Mouse (Mus musculus) CH12.LX (cell line): Measurements from ENCODE around the gene Ptpn21. TPM values are rescaled to one million over a fixed set of nuclear protein-coding genes. Genes with fewer than 3 reads are reported as not detected.

Source experiments
- DNase-seq: peaks from one replicate; pipeline ENCODE4 v3.0.0-alpha.2; 2013; ENCODE audit errors: extremely low read depth
- H3K27ac ChIP-seq: 2 replicates; pipeline ENCODE4 v1.5.1; 2012; ENCODE audit warnings: low read depth, mild to moderate bottlenecking, control low read depth, moderate library complexity; ENCODE audit not compliant: insufficient read depth
- H3K27me3 ChIP-seq: replicated peaks from 2 replicates; pipeline ENCODE3; 2012; ENCODE audit warnings: inconsistent platforms
- H3K36me3 ChIP-seq, 2 experiments: replicated peaks in 1 of 2; 2 replicates each; pipeline versions ENCODE3 to v1.6.1; 2012; ENCODE audit warnings: inconsistent platforms in 1 of 2, low read length in 1 of 2, mild to moderate bottlenecking in 1 of 2, mixed read lengths in 1 of 2, moderate library complexity in 1 of 2; ENCODE audit not compliant: control insufficient read depth in 1 of 2, insufficient read depth in 1 of 2
- H3K4me1 ChIP-seq, 2 experiments: 2 replicates each; pipeline ENCODE4 v1.6.1; 2012; ENCODE audit warnings: inconsistent platforms in 1 of 2, moderate library complexity in 1 of 2; ENCODE audit not compliant: insufficient read depth in 2 of 2, control insufficient read depth in 1 of 2
- H3K4me2 ChIP-seq: 2 replicates; pipeline ENCODE4 v1.6.1; 2012; ENCODE audit warnings: low read depth, mild to moderate bottlenecking, control low read depth; ENCODE audit not compliant: poor library complexity, insufficient read depth, severe bottlenecking
- H3K4me3 ChIP-seq, 3 experiments: fragments of 150-350 bp in 1 of 3; sonication (generic) in 1 of 3; replicated peaks in 1 of 3; 2 replicates each; pipeline versions ENCODE3 to v1.5.1; 2011 to 2012; ENCODE audit warnings: low read depth in 2 of 3, low read length in 2 of 3, mild to moderate bottlenecking in 2 of 3, moderate library complexity in 2 of 3, control low read depth in 1 of 3, improper control_type of control experiment in 1 of 3, inconsistent platforms in 1 of 3, mixed read lengths in 1 of 3; ENCODE audit not compliant: poor library complexity in 1 of 3
- H3K79me2 ChIP-seq: replicated peaks from 2 replicates; pipeline ENCODE4 v1.6.1; 2012; ENCODE audit warnings: mild to moderate bottlenecking, moderate library complexity; ENCODE audit not compliant: control insufficient read depth, poor library complexity, insufficient read depth, severe bottlenecking; ENCODE audit errors: extremely low read depth
- H3K9ac ChIP-seq: 2 replicates; pipeline ENCODE4 v1.6.1; 2012; ENCODE audit warnings: low read depth, mild to moderate bottlenecking, control low read depth, moderate library complexity; ENCODE audit not compliant: insufficient read depth
- H3K9me3 ChIP-seq: replicated peaks from 2 replicates; pipeline ENCODE3; 2012; ENCODE audit warnings: low read length, inconsistent platforms, mixed read lengths
- BHLHE40 ChIP-seq: IDR thresholded peaks from 2 replicates; pipeline ENCODE4 v1.6.1; 2011; ENCODE audit warnings: mild to moderate bottlenecking, low read depth, low read length, improper control_type of control experiment
- CTCF ChIP-seq, 2 experiments: IDR thresholded peaks in 1 of 2; conservative IDR thresholded peaks in 1 of 2; 2 replicates each; pipeline ENCODE4 v1.5.1; 2011 to 2012; ENCODE audit warnings: low read depth in 2 of 2, low read length in 2 of 2, improper control_type of control experiment in 1 of 2, inconsistent platforms in 1 of 2, mild to moderate bottlenecking in 1 of 2, moderate library complexity in 1 of 2
- E2F4 ChIP-seq: IDR thresholded peaks from 2 replicates; pipeline ENCODE4 v1.6.1; 2011; ENCODE audit warnings: low read depth, low read length, improper control_type of control experiment; ENCODE audit not compliant: insufficient replicate concordance
- EP300 ChIP-seq: IDR thresholded peaks from 2 replicates; pipeline ENCODE4 v1.6.1; 2011; ENCODE audit warnings: low read length, improper control_type of control experiment
- ETS1 ChIP-seq: conservative IDR thresholded peaks from 2 replicates; pipeline ENCODE4 v1.6.1; 2012; ENCODE audit warnings: low read depth, mild to moderate bottlenecking, inconsistent platforms, low read length, improper control_type of control experiment, moderate library complexity
- GABPA ChIP-seq: IDR thresholded peaks from 2 replicates; pipeline ENCODE4 v1.6.1; 2012; ENCODE audit warnings: low read depth, low read length, improper control_type of control experiment, inconsistent platforms; ENCODE audit not compliant: insufficient replicate concordance
- KAT2A ChIP-seq: IDR thresholded peaks from 2 replicates; pipeline ENCODE4 v1.6.1; 2012; ENCODE audit warnings: low read length, improper control_type of control experiment, inconsistent platforms; ENCODE audit not compliant: insufficient replicate concordance
- MAX ChIP-seq: IDR thresholded peaks from 2 replicates; pipeline ENCODE4 v1.6.1; 2011; ENCODE audit warnings: low read length, improper control_type of control experiment
- MAZ ChIP-seq: IDR thresholded peaks from 2 replicates; pipeline ENCODE4 v1.6.1; 2012; ENCODE audit warnings: low read depth, mild to moderate bottlenecking, inconsistent platforms, low read length, improper control_type of control experiment, moderate library complexity
- MEF2A ChIP-seq: IDR thresholded peaks from 2 replicates; pipeline ENCODE4 v1.6.1; 2014; ENCODE audit warnings: low read depth, mild to moderate bottlenecking, inconsistent platforms, low read length, improper control_type of control experiment, borderline replicate concordance
- MXI1 ChIP-seq: IDR thresholded peaks from 2 replicates; pipeline ENCODE4 v1.6.1; 2011; ENCODE audit warnings: mild to moderate bottlenecking, low read depth, low read length, improper control_type of control experiment
- MYC ChIP-seq: IDR thresholded peaks from 2 replicates; pipeline ENCODE4 v1.6.1; 2011; ENCODE audit warnings: low read depth, mild to moderate bottlenecking, improper control_type of control experiment, low read length
- NRF1 ChIP-seq: IDR thresholded peaks from 2 replicates; pipeline ENCODE4 v1.6.1; 2014; ENCODE audit warnings: low read depth, mild to moderate bottlenecking, inconsistent platforms, low read length, improper control_type of control experiment, moderate library complexity
- PAX5 ChIP-seq: IDR thresholded peaks from 2 replicates; pipeline ENCODE4 v1.6.1; 2012; ENCODE audit warnings: low read length, inconsistent platforms, mixed read lengths
- RAD21 ChIP-seq: IDR thresholded peaks from 2 replicates; pipeline ENCODE4 v1.6.1; 2011; ENCODE audit warnings: low read depth, mild to moderate bottlenecking, low read length, improper control_type of control experiment, moderate library complexity
- SIN3A ChIP-seq: IDR thresholded peaks from 2 replicates; pipeline ENCODE4 v1.6.1; 2012; ENCODE audit warnings: low read length, improper control_type of control experiment, inconsistent platforms
- SMC3 ChIP-seq: IDR thresholded peaks from 2 replicates; pipeline ENCODE4 v1.6.1; 2011; ENCODE audit warnings: low read depth, low read length, improper control_type of control experiment
- TBP ChIP-seq: conservative IDR thresholded peaks from 2 replicates; pipeline ENCODE4 v1.6.1; 2011; ENCODE audit warnings: low read depth, low read length, improper control_type of control experiment
- TCF12 ChIP-seq: IDR thresholded peaks from 2 replicates; pipeline ENCODE4 v1.6.1; 2014; ENCODE audit warnings: low read depth, mild to moderate bottlenecking, inconsistent platforms, low read length, improper control_type of control experiment
- ZNF384 ChIP-seq: IDR thresholded peaks from 2 replicates; pipeline ENCODE4 v1.6.1; 2012; ENCODE audit warnings: low read depth, low read length, improper control_type of control experiment, inconsistent platforms
- dilution Hi-C: fragments of 300-500 bp; cut with MboI; formaldehyde crosslinking; loops from 2 replicates; pipeline ENCODE4 v1.14.3; 2020; ENCODE audit warnings: low sequenced_read_pairs; ENCODE audit not compliant: extremely low pct_unique_long_range_greater_than_20kb, extremely low pct_ligation_motif_present
- in situ Hi-C: fragments of 300-500 bp; cut with MboI; formaldehyde crosslinking; loops from 3 replicates; pipeline ENCODE4 v1.14.3; 2019; ENCODE audit warnings: low sequenced_read_pairs, low pct_ligation_motif_present, low pct_unique_long_range_greater_than_20kb, mixed read lengths
- polyA plus RNA-seq: library from polyadenylated mRNA; unstranded; fragments of >175 nt; gene quantifications from 2 replicates; pipeline ENCODE4 v1.2.1, GENCODE M21; 2012; ENCODE audit warnings: low read depth; ENCODE audit not compliant: insufficient read length
- total RNA-seq, 2 experiments: library from RNA; depleted of rRNA; stranded (reverse); fragments of 300-350 nt in 1 of 2; fragments of >200 nt in 1 of 2; gene quantifications; 2 replicates each; pipeline ENCODE4 v1.2.3; 2012 to 2014

The Ptpn21 gene
- total and polyA plus RNA-seq, 3 experiments = 2.2 to 5.8 (median 3.5) TPM

- Histone ChIP-seq H3K9me3 (peaks cover 4% of the 10 kb centered on the region), H3K4me2 (no peak overlapping the region), H3K27me3 (no peaks in the 10 kb centered on the region), H3K4me3 (no peak overlapping the region), H3K4me1 (peaks cover 0 to 8% of the 10 kb centered on the region in 2 experiments; a peak in 2 of 4 replicates)
- dilution Hi-C loops = no loop called here
- TF ChIP-seq ETS1 = no peak
- TF ChIP-seq KAT2A = no peak
- TF ChIP-seq, all 38 proteins: peak for 0
- no peak overlapping the region for H3K9ac ChIP-seq
- H3K36me3 ChIP-seq = peaks cover 7 to 22% of the 10 kb centered on the region in 2 experiments
- in situ Hi-C loops = loop anchor here (10.0 kb wide), 1 partner anchor 64 kb away; the partner anchor contains the start of gene Ptpn21
- no peaks in the 10 kb centered on the region for H3K79me2 ChIP-seq
- no peak for DNase-seq
- no peak overlapping the region for H3K27ac ChIP-seq
Measured at GRCm38 (mm10) chr12:98670429-98670828, 66.8 kb downstream of the Ptpn21 start.

GRCm38 (mm10) chr12:98669864-98670263, 67.3 kb downstream of the Ptpn21 start:
- TF ChIP-seq TCF12 (no peak), MYC (no peak), ZNF384 (no peak), ETS1 (no peak), NRF1 (no peak), RAD21 (no peak), GABPA (no peak), SMC3 (no peak), KAT2A (no peak), EP300 (no peak), PAX5 (no peak), MEF2A (no peak), CTCF (conservative IDR thresholded peaks at IDR 0.05 in 1 of 2, IDR thresholded peaks at IDR 0.05 in 1 of 2; ENCODE audit: low read depth in 2 of 2, low read length in 2 of 2) (no peak), TBP (no peak), MAZ (no peak), MXI1 (no peak), E2F4 (no peak), BHLHE40 (no peak), MAX (no peak), SIN3A (no peak)
- no peak overlapping the region for H3K4me2 ChIP-seq
- H3K4me1 ChIP-seq = peaks cover 0 to 5% of the 10 kb centered on the region in 2 experiments; a peak in 2 of 4 replicates
- in situ Hi-C loops = loop anchor here (10.0 kb wide), 1 partner anchor 65 kb away; the partner anchor contains the start of gene Ptpn21
- dilution Hi-C loops = no loop called here
- no peak overlapping the region for H3K9ac ChIP-seq
- peaks cover 4% of the 10 kb centered on the region for H3K9me3 ChIP-seq
- DNase-seq = no peak
- H3K36me3 ChIP-seq = peaks cover 7 to 25% of the 10 kb centered on the region in 2 experiments
- no peaks in the 10 kb centered on the region for H3K79me2 ChIP-seq
- H3K27ac ChIP-seq = no peak overlapping the region
- no peaks in the 10 kb centered on the region for H3K27me3 ChIP-seq
- no peak overlapping the region for H3K4me3 ChIP-seq
